Mouse (Mus musculus): ENCODE measurements around the gene Ttc21a. TPM values are rescaled to one million over a fixed set of nuclear protein-coding genes. Genes with fewer than 3 reads are reported as not detected.

Gene Ttc21a
- total and polyA plus RNA-seq, 3 experiments = 0.21 to 0.47 TPM; not detected in 1

GRCm38 (mm10) chr9:119996080-119996479 lies 58.7 kb downstream of the Ttc21a start (continued):
- TF ChIP-seq PAX5 (IDR thresholded peaks at IDR 0.05; ENCODE audit: low read length) (no peak), CHD1 (IDR thresholded peaks at IDR 0.05; ENCODE audit: low read depth, low read length) (no peak), ZMIZ1 (IDR thresholded peaks at IDR 0.05; ENCODE audit: low read depth, low read length) (no peak), ZKSCAN1 (IDR thresholded peaks at IDR 0.05; ENCODE audit: borderline replicate concordance, low read depth, low read length) (no peak), UBTF (IDR thresholded peaks at IDR 0.05; ENCODE audit: low read depth, low read length) (no peak), SMC3 (IDR thresholded peaks at IDR 0.05; ENCODE audit: low read depth, low read length) (no peak), JUN (IDR thresholded peaks at IDR 0.05; ENCODE audit: insufficient read depth, low read depth, low read length) (no peak), SIN3A (IDR thresholded peaks at IDR 0.05; ENCODE audit: low read length) (peak; percentile 42; the same call in 1 of the 2 replicates), POLR2AphosphoS2 (IDR thresholded peaks at IDR 0.05; ENCODE audit: low read depth, low read length) (no peak), USF1 (IDR thresholded peaks at IDR 0.05; ENCODE audit: low read depth, low read length) (no peak), NRF1 (IDR thresholded peaks at IDR 0.05; ENCODE audit: low read depth, low read length) (no peak), ZNF384 (IDR thresholded peaks at IDR 0.05; ENCODE audit: low read depth, low read length) (peak; percentile 92), CHD2 (IDR thresholded peaks at IDR 0.05; ENCODE audit: low read length) (no peak), BHLHE40 (IDR thresholded peaks at IDR 0.05; ENCODE audit: low read depth, low read length) (peak; percentile 56), MAX (IDR thresholded peaks at IDR 0.05; ENCODE audit: low read length) (0 out of 2 replicates have a peak, but pooled peaks have one; percentile 11), POLR2A (IDR thresholded peaks at IDR 0.05; ENCODE audit: low read depth, low read length) (no peak), MAFK (IDR thresholded peaks at IDR 0.05; ENCODE audit: insufficient replicate concordance, low read length) (0 out of 2 replicates have a peak, but pooled peaks have one; percentile 54), ELF1 (IDR thresholded peaks at IDR 0.05; ENCODE audit: low read depth, low read length) (no peak), MAZ (IDR thresholded peaks at IDR 0.05; ENCODE audit: low read depth, low read length) (0 out of 2 replicates have a peak, but pooled peaks have one; percentile 45), HCFC1 (IDR thresholded peaks at IDR 0.05; ENCODE audit: low read depth, low read length) (no peak), ETS1 (conservative IDR thresholded peaks at IDR 0.05; ENCODE audit: low read depth, low read length) (peak; percentile 72), ZC3H11A (IDR thresholded peaks at IDR 0.05; ENCODE audit: low read depth, low read length) (no peak), MXI1 (IDR thresholded peaks at IDR 0.05; ENCODE audit: low read depth, low read length) (no peak)

GRCm38 (mm10) chr9:119998776-119999175 lies 61.4 kb downstream of the Ttc21a start:
- peaks cover 22 to 30% of the 10 kb centered on the region in 2 experiments for H3K4me1 ChIP-seq (ENCODE audit: control insufficient read depth in 1 of 2, insufficient read depth in 2 of 2)
- H3K27ac ChIP-seq (ENCODE audit: insufficient read depth, low read depth) = no peak overlapping the region
- H3K4me3 ChIP-seq (replicated peaks in 1 of 3; ENCODE audit: low read depth in 2 of 3, low read length in 2 of 3, poor library complexity in 1 of 3) = no peak overlapping the region
- no peak for DNase-seq (ENCODE audit: extremely low read depth)
- peaks cover 4% of the 10 kb centered on the region for H3K9me3 ChIP-seq (replicated peaks; ENCODE audit: low read length)
- dilution Hi-C loops (cut with MboI; ENCODE audit: extremely low pct_ligation_motif_present, extremely low pct_unique_long_range_greater_than_20kb, low sequenced_read_pairs) = no loop called here
- TF ChIP-seq MEF2A (IDR thresholded peaks at IDR 0.05; ENCODE audit: borderline replicate concordance, low read depth, low read length) (no peak), ELF1 (IDR thresholded peaks at IDR 0.05; ENCODE audit: low read depth, low read length) (no peak)
- in situ Hi-C loops (cut with MboI; ENCODE audit: low pct_ligation_motif_present, low pct_unique_long_range_greater_than_20kb, low sequenced_read_pairs) = no loop called here
- no peaks in the 10 kb centered on the region for H3K79me2 ChIP-seq (replicated peaks; ENCODE audit: control insufficient read depth, extremely low read depth, insufficient read depth, poor library complexity, severe bottlenecking)
- peaks cover 23% of the 10 kb centered on the region for H3K27me3 ChIP-seq (replicated peaks)
- H3K9ac ChIP-seq (ENCODE audit: insufficient read depth, low read depth) = no peak overlapping the region
- H3K4me2 ChIP-seq (ENCODE audit: insufficient read depth, low read depth, poor library complexity, severe bottlenecking) = no peak overlapping the region
- H3K36me3 ChIP-seq (replicated peaks in 1 of 2; ENCODE audit: control insufficient read depth in 1 of 2, insufficient read depth in 1 of 2, low read length in 1 of 2) = no peaks in the 10 kb centered on the region
